Mouse (Mus musculus) liver, embryonic 16.5 days (tissue): Measurements from ENCODE around the gene Mtus2. TPM values are rescaled to one million over a fixed set of nuclear protein-coding genes. Genes with fewer than 3 reads are reported as not detected.

Experiments
- ATAC-seq: fragments of 200-750 bp; cut with Nextera tagmentation; 2 replicates; pipeline ENCODE4 v1.8.0; 2017; ENCODE audit warnings: low read depth, mild to moderate bottlenecking, moderate number of reproducible peaks, moderate library complexity
- H3K27ac ChIP-seq: fragments of 300-500 bp; sonication (generic); 2 replicates; pipeline ENCODE4 v1.5.1; 2014; ENCODE audit warnings: mild to moderate bottlenecking, low read length
- H3K27me3 ChIP-seq: fragments of 300-500 bp; sonication (generic); 2 replicates; pipeline ENCODE4 v1.6.1; 2014; ENCODE audit warnings: low read depth, low read length, mixed read lengths; ENCODE audit not compliant: control insufficient read depth, insufficient read depth
- H3K36me3 ChIP-seq: fragments of 300-500 bp; sonication (generic); 2 replicates; pipeline ENCODE4 v1.6.1; 2014; ENCODE audit warnings: mild to moderate bottlenecking; ENCODE audit not compliant: control insufficient read depth, insufficient read depth
- H3K4me1 ChIP-seq: fragments of 300-500 bp; sonication (generic); 2 replicates; pipeline ENCODE4 v1.6.1; 2014; ENCODE audit warnings: low read depth, low read length, mixed read lengths; ENCODE audit not compliant: control insufficient read depth
- H3K4me2 ChIP-seq: fragments of 300-500 bp; sonication (generic); 2 replicates; pipeline ENCODE4 v1.6.1; 2014; ENCODE audit warnings: low read depth, low read length, mixed read lengths
- H3K4me3 ChIP-seq: fragments of 300-500 bp; sonication (generic); 2 replicates; pipeline ENCODE4 v1.5.1; 2014; ENCODE audit warnings: low read depth, mild to moderate bottlenecking, low read length
- H3K9ac ChIP-seq: fragments of 300-500 bp; sonication (generic); 2 replicates; pipeline ENCODE4 v1.6.1; 2014; ENCODE audit warnings: low read depth, low read length
- H3K9me3 ChIP-seq: fragments of 300-500 bp; sonication (generic); replicated peaks from 2 replicates; pipeline ENCODE4 v1.6.1; 2016; ENCODE audit warnings: low read length; ENCODE audit not compliant: control insufficient read depth
- WGBS: fragments of 180-500 bp; shearing (Covaris S2); extraction: QIAGEN DNeasy Blood & Tissue Kit; methylation state at CpG from one replicate; pipeline ENCODE4 v1.1.7; 2014; ENCODE audit not compliant: insufficient replicate concordance; 5-methylcytosine and 5-hydroxymethylcytosine counted together
- polyA plus RNA-seq: library from polyadenylated mRNA; unstranded; fragments of >200 nt; fragmentation: Nextera tagmentation; extraction: Ambion mirVana; gene quantifications from 2 replicates; pipeline ENCODE4 v1.2.1, GENCODE M21; 2015

The Mtus2 gene
- polyA plus RNA-seq, 1 experiment from 2014 or later = 0.72 TPM

DNA sequence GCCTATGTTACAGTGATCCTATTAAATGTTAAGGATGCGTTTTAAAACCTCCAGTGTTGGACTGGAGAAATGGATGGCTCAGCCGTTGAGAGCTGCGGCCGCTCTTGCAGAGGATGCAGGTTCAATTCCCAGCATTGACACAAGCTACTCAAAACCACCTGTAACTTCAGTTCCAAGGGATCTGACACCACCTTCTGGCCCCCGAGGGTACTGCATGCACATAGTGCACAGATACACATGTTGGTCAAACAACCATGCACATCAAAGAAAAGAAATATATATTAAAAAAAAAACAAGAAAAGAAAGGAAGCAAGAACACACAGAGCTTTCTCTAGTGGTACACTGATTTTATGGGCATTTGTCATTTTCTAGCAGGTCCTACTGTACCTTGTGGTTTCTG, 116.3 kb downstream of the Mtus2 start:
- Histone ChIP-seq H3K9ac (no peak overlapping the region), H3K4me1 (no peaks in the 10 kb centered on the region), H3K36me3 (no peaks in the 10 kb centered on the region), H3K27ac (no peak overlapping the region), H3K4me3 (no peak overlapping the region), H3K27me3 (no peaks in the 10 kb centered on the region), H3K9me3 (peaks cover 6% of the 10 kb centered on the region; the same call in 1 of the 2 replicates), H3K4me2 (no peak overlapping the region)
- WGBS = 77% methylated on average over 5 of the region's 5 CpGs
- ATAC-seq = no peak

DNA sequence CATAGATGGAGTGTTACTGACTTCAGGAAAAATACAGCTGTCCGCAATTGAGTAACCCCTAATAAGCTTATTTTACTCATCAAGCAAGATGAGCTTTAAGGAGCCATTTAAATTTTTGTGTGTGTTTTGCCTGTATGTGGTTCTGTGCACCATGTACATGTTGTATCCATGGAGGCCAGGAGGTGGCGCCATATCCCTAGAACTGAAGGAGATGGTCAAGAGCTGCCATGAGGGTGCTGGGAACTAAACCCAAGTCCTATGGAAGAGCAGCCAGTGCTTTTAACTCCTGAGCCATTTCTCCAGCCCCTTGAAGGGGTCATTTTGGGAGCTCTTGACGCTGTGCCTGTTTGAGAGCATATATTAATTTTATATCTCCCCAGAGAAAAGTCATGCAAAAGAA, 122.6 kb downstream of the Mtus2 start:
- H3K36me3 ChIP-seq = no peaks in the 10 kb centered on the region
- H3K4me2 ChIP-seq = no peak overlapping the region
- H3K4me1 ChIP-seq = no peaks in the 10 kb centered on the region
- peaks cover 12% of the 10 kb centered on the region for H3K9me3 ChIP-seq
- no peak overlapping the region for H3K27ac ChIP-seq
- ATAC-seq = no peak
- no peak overlapping the region for H3K9ac ChIP-seq
- no peaks in the 10 kb centered on the region for H3K27me3 ChIP-seq
- 55% methylated on average over 3 of the region's 3 CpGs for WGBS
- H3K4me3 ChIP-seq = no peak overlapping the region

DNA sequence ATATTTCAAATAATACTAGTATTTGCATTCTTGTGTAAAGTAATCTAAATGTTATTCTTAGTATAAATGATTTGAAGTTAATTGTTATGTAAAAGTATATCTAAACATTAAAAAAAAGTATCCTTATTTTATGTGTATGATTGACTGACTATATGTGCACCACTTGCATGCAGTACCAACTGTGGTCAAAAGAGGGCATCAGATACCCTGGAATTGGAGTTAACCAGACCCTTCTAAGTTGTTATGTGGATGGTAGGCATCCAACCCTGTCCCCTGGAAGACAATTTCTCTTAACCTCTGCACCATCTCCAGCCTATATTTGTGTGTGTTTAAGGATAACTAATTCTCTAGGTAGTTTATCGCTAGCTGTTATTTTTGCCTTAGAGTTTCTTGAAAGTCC, 126.4 kb downstream of the Mtus2 start:
- 88% methylated on average over 1 of the region's 1 CpGs for WGBS

DNA sequence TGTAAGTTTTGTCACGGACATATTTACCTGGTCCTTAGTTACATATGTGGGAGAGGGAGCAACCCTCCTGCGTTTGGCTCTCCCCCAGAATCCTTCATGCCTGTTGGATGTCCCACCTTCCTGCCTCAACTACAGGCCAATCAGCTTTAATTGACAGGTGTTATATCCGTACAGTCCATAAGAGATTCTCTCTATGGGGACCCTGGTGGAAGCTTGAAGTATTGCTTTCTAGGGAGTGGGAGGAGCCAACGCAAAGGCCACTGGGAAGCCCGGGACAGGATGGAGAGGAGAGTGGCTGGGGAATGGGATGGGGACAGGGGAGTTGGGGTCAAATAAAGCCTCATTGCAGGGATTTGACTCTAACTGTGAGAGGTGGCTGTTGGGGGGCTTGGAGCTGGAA, 127.6 kb downstream of the Mtus2 start:
- Histone ChIP-seq H3K4me2 (no peak overlapping the region), H3K4me1 (no peaks in the 10 kb centered on the region), H3K36me3 (no peaks in the 10 kb centered on the region), H3K4me3 (no peak overlapping the region), H3K27me3 (no peaks in the 10 kb centered on the region), H3K27ac (no peak overlapping the region), H3K9me3 (peaks cover 7% of the 10 kb centered on the region; the same call in 1 of the 2 replicates), H3K9ac (no peak overlapping the region)
- WGBS = 67% methylated on average over 5 of the region's 5 CpGs
- no peak for ATAC-seq

More for the DNA sequence above, 126.4 kb downstream of the Mtus2 start:
- H3K4me1 ChIP-seq = no peaks in the 10 kb centered on the region
- peaks cover 8% of the 10 kb centered on the region for H3K9me3 ChIP-seq
- H3K4me3 ChIP-seq = no peak overlapping the region
- H3K27ac ChIP-seq = no peak overlapping the region
- no peak for ATAC-seq
- H3K36me3 ChIP-seq = no peaks in the 10 kb centered on the region
- no peaks in the 10 kb centered on the region for H3K27me3 ChIP-seq
- no peak overlapping the region for H3K4me2 ChIP-seq
- H3K9ac ChIP-seq = no peak overlapping the region

DNA sequence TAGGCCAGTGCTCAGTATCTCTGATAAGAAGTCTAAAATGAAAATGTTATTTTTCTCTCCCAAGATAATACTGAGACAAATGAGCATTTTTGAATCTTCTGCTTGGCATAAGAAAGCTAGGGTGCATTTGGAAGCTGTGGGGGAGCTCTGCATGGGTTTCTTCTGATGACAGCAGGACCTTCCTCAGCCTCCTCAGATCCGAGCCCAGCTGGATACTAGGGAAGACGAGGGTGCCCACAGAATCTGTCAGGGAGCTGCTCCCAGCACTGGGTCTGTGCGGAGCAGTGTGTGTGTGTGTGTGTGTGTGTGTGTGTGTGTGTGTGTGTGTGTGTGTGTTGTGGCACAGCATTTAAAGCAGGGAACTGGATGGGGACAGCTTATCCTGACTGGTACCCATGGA, 130.7 kb downstream of the Mtus2 start:
- no peaks in the 10 kb centered on the region for H3K27me3 ChIP-seq
- H3K36me3 ChIP-seq = no peaks in the 10 kb centered on the region
- no peak overlapping the region for H3K4me3 ChIP-seq
- ATAC-seq = no peak
- H3K4me1 ChIP-seq = no peaks in the 10 kb centered on the region
- no peak overlapping the region for H3K9ac ChIP-seq
- 43% methylated on average over 3 of the region's 3 CpGs for WGBS
- H3K4me2 ChIP-seq = no peak overlapping the region
- peaks cover 1% of the 10 kb centered on the region; the same call in 1 of the 2 replicates for H3K9me3 ChIP-seq
- no peak overlapping the region for H3K27ac ChIP-seq

DNA sequence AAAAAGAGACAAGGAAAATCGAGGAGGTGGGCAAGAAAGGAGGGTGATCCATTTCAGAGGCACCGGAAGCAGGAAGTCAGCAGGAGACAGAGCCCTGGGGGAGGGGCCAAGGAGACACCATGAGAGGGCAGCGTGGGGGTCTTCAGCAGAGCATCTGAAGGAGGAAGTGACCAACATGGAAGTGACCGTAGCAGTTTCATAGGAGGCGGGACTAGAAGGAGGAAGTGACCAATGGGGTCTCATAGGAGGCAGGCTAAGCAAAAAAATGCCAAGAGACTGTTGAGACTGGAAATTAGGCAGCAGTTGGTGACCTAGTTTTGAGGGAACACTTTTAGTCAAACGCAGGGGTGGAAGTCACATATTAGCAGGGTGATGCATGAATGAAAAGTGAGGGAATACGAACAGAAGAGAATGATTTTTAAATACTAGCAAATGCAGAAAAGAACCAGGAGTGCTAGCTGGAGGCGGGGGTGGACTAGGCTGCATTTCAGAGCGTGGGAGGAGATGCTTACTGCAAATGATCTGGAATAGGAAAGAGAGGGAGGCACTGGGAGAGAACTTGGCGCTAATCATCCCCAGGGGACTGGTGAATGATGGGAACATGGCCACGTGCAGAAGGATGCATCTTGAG, 133.2 kb downstream of the Mtus2 start:
- ATAC-seq = no peak
- Histone ChIP-seq H3K4me3 (no peak overlapping the region), H3K9ac (no peak overlapping the region), H3K27me3 (no peaks in the 10 kb centered on the region), H3K4me1 (no peaks in the 10 kb centered on the region), H3K27ac (no peak overlapping the region), H3K9me3 (no peaks in the 10 kb centered on the region), H3K4me2 (no peak overlapping the region), H3K36me3 (no peaks in the 10 kb centered on the region)
- 48% methylated on average over 11 of the region's 11 CpGs for WGBS

DNA sequence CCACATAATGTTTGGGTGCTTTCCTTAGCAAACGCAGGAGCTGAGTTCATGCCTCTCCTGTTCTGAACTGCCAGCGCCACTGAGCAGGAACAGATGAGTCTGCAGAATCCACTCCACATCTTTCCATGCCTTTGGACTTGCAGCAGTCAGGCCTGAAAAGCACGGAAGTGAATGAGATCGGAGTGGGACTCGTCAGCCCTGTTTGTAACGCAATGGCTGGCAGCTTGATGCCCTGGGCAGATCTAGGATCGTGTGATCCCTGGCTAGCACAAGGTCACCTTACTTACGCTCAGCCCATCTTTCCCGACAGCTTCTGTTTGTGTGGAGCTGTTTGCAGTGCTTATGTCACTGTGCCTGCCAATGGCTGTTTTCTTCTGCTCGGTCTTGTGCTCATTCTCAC, 137.5 kb downstream of the Mtus2 start:
- no peak for ATAC-seq
- Histone ChIP-seq H3K27ac (no peak overlapping the region), H3K36me3 (no peaks in the 10 kb centered on the region), H3K4me2 (no peak overlapping the region), H3K9me3 (no peaks in the 10 kb centered on the region), H3K9ac (no peak overlapping the region), H3K4me3 (no peak overlapping the region), H3K27me3 (no peaks in the 10 kb centered on the region), H3K4me1 (no peaks in the 10 kb centered on the region)
- 46% methylated on average over 10 of the region's 10 CpGs for WGBS

DNA sequence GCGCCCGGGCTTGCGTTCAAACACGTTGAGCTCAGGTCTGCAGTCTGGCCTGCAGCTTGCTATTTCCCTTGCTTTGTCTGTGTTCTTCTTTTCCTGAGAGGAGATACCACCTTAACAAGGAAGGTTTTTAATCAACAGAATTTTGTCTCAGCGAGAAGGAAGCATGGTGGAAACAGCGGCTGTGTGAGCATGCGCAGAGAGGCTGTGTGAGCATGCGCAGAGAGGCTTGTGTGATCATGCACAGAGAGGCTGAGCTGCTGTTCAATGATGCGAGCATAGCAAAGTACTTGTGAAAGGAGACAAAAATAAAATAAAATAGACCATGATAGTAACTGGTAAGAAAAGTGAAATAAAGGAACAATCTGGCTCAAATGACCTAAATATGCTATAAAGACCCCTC, 142.2 kb downstream of the Mtus2 start:
- Histone ChIP-seq H3K27me3 (no peaks in the 10 kb centered on the region), H3K36me3 (no peaks in the 10 kb centered on the region), H3K4me3 (no peak overlapping the region), H3K27ac (no peak overlapping the region), H3K4me2 (no peak overlapping the region), H3K9me3 (no peaks in the 10 kb centered on the region), H3K4me1 (no peaks in the 10 kb centered on the region), H3K9ac (no peak overlapping the region)
- no peak for ATAC-seq
- 77% methylated on average over 9 of the region's 9 CpGs for WGBS

DNA sequence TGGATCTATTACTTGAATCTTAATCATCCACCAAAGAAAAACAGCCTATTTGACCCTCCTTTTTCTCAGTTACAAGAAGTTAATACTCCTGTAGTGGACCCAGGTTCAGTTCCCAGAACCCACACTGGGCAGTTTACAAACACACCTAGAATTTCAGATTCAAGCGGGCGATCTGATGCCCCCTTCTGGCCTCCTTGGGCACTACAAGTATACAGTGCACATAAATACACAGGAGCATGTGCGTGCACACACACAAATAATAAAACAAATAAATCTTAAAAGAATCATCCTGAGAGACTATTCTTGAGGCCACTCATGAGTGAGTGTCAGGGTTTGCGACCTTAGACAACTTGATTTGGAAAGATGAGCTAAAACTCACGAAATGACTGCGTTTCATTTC, 150.2 kb downstream of the Mtus2 start:
- Histone ChIP-seq H3K4me1 (no peaks in the 10 kb centered on the region), H3K9me3 (no peaks in the 10 kb centered on the region), H3K27ac (no peak overlapping the region), H3K9ac (no peak overlapping the region), H3K27me3 (no peaks in the 10 kb centered on the region), H3K4me2 (no peak overlapping the region), H3K4me3 (no peak overlapping the region), H3K36me3 (no peaks in the 10 kb centered on the region)
- 68% methylated on average over 6 of the region's 6 CpGs for WGBS
- no peak for ATAC-seq
